ENCODE assay signal across 11 mouse cellular contexts in the genomic region with DNA sequence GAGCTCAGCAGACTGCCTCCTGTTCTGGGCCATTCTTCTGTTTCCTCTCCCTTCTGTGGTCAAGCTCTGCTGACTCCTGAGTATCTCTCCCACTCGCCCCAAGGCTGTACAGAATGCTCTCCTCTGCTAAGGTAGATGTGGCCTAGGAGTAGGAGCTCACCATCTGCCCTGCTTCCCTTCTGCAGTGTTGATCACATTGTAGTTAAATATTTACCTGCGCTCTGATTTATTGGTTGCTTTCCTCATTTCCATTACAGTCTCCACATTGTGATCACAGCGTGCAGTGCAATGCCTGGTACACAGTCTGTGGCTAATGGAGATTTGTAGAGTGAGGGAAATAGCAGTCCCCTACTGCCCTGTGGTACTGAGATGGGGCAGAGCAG.
DNase-seq lines count a peak whose midpoint lies in the region; ATAC-seq and TF ChIP-seq lines count a peak whose summit lies in the region.
"Had no signal": no experiment of that assay in that cellular context is flagged by ENCODE, and none has a peak within 500 bp of the region (broad histone marks: within the 10 kb centered on the region; RNA-seq: fewer than 3 reads in every experiment).

No protein-coding gene starts in this region.

- H3K4me1 ChIP-seq in liver, embryonic 15.5 days (replicated peaks): no peaks in the 10 kb centered on the region
- no peaks in the 10 kb centered on the region for H3K4me1 ChIP-seq in liver, embryonic 11.5 days (replicated peaks; ENCODE audit: control insufficient read depth, insufficient read depth, low read length)
- H3K4me1 ChIP-seq in hindbrain, embryonic 12.5 days: peaks cover 17% of the 10 kb centered on the region
- H3K4me1 ChIP-seq in kidney, embryonic 14.5 days (ENCODE audit: control insufficient read depth, insufficient read depth, low read length): peaks cover 14% of the 10 kb centered on the region; the same call in 1 of the 2 replicates
- peaks cover 15% of the 10 kb centered on the region for H3K4me1 ChIP-seq in neural tube, embryonic 12.5 days

- no peaks in the 10 kb centered on the region for H3K36me3 ChIP-seq in liver, embryonic 15.5 days (replicated peaks)
- H3K36me3 ChIP-seq in liver, embryonic 11.5 days (ENCODE audit: control insufficient read depth, insufficient read depth, low read length): no peaks in the 10 kb centered on the region
- H3K36me3 ChIP-seq in hindbrain, embryonic 12.5 days: no peaks in the 10 kb centered on the region
- no peaks in the 10 kb centered on the region for H3K36me3 ChIP-seq in kidney, embryonic 14.5 days (ENCODE audit: control insufficient read depth, insufficient read depth, low read length)
- no peaks in the 10 kb centered on the region for H3K36me3 ChIP-seq in neural tube, embryonic 12.5 days

- no peak for ATAC-seq in liver, embryonic 15.5 days (ENCODE audit: insufficient read depth)
- no peak for ATAC-seq in liver, embryonic 11.5 days (replicated peaks; ENCODE audit: low FRiP score)
- peak; percentile 35; the same call in 1 of the 2 replicates for ATAC-seq in hindbrain, embryonic 12.5 days (ENCODE audit: low FRiP score)
- peak; percentile 89 for ATAC-seq in kidney, embryonic 14.5 days (ENCODE audit: low FRiP score, low TSS enrichment)
- ATAC-seq in neural tube, embryonic 12.5 days (ENCODE audit: low FRiP score, low read depth): peak; percentile 17

- H3K4me2 ChIP-seq in liver, embryonic 15.5 days: 0 out of 2 replicates have a peak overlapping the region, but pooled peaks have one; percentile 23
- no peak overlapping the region for H3K4me2 ChIP-seq in liver, embryonic 11.5 days
- H3K4me2 ChIP-seq in hindbrain, embryonic 12.5 days (replicated peaks): no peak overlapping the region
- peak overlapping the region; percentile 11; the same call in 1 of the 2 replicates for H3K4me2 ChIP-seq in kidney, embryonic 14.5 days (replicated peaks; ENCODE audit: low read depth, low read length)
- no peak overlapping the region for H3K4me2 ChIP-seq in neural tube, embryonic 12.5 days (replicated peaks)

- no peaks in the 10 kb centered on the region for H3K27me3 ChIP-seq in liver, embryonic 15.5 days
- H3K27me3 ChIP-seq in liver, embryonic 11.5 days (replicated peaks; ENCODE audit: control insufficient read depth, insufficient read depth, low read length): no peaks in the 10 kb centered on the region
- no peaks in the 10 kb centered on the region for H3K27me3 ChIP-seq in hindbrain, embryonic 12.5 days
- H3K27me3 ChIP-seq in kidney, embryonic 14.5 days (ENCODE audit: control insufficient read depth, insufficient read depth, low read length): no peaks in the 10 kb centered on the region
- H3K27me3 ChIP-seq in neural tube, embryonic 12.5 days (replicated peaks): no peaks in the 10 kb centered on the region

- no peaks in the 10 kb centered on the region for H3K9me3 ChIP-seq in liver, embryonic 15.5 days (replicated peaks)
- no peaks in the 10 kb centered on the region for H3K9me3 ChIP-seq in liver, embryonic 11.5 days (ENCODE audit: control insufficient read depth, low read length)
- H3K9me3 ChIP-seq in hindbrain, embryonic 12.5 days (replicated peaks): no peaks in the 10 kb centered on the region
- H3K9me3 ChIP-seq in kidney, embryonic 14.5 days (ENCODE audit: control insufficient read depth, low read length): no peaks in the 10 kb centered on the region
- H3K9me3 ChIP-seq in neural tube, embryonic 12.5 days: no peaks in the 10 kb centered on the region

- intact Hi-C loops in left cerebral cortex, postnatal 14 days (cut with DNase I): no loop called here
- intact Hi-C loops in left cerebral cortex, adult 2 months (cut with DNase I): no loop called here

- H3K4me3 ChIP-seq in liver, embryonic 15.5 days (replicated peaks): no peak overlapping the region
- H3K4me3 ChIP-seq in liver, embryonic 11.5 days (ENCODE audit: low read depth, low read length): no peak overlapping the region
- H3K4me3 ChIP-seq in hindbrain, embryonic 12.5 days: no peak overlapping the region
- H3K4me3 ChIP-seq in kidney, embryonic 14.5 days (ENCODE audit: low read length): no peak overlapping the region
- no peak overlapping the region for H3K4me3 ChIP-seq in neural tube, embryonic 12.5 days
- no peak overlapping the region for H3K4me3 ChIP-seq in left cerebral cortex, adult 2 months
- H3K4me3 ChIP-seq: layer of hippocampus, adult 2 months had no signal

- 48% methylated on average over 3 of the region's 3 CpGs for WGBS in liver, embryonic 15.5 days (ENCODE audit: insufficient replicate concordance)
- WGBS in liver, embryonic 11.5 days: 71% methylated on average over 3 of the region's 3 CpGs
- 64% methylated on average over 3 of the region's 3 CpGs for WGBS in hindbrain, embryonic 12.5 days
- WGBS in kidney, embryonic 14.5 days: 50% methylated on average over 3 of the region's 3 CpGs
- 51% methylated on average over 3 of the region's 3 CpGs for WGBS in neural tube, embryonic 12.5 days

- no peak for TF ChIP-seq CTCF in left cerebral cortex, adult 2 months (IDR thresholded peaks at IDR 0.05)

- no peak for DNase-seq in liver, embryonic 11.5 days (ENCODE audit: low spot score)
- no peak for DNase-seq in thymus, postnatal 10 days (ENCODE audit: low spot score in 2 of 2)
- no peak for DNase-seq in left cerebral cortex, postnatal 14 days (ENCODE audit: low spot score in 2 of 2)
- DNase-seq in left cerebral cortex, adult 2 months (ENCODE audit: extremely low spot score in 1 of 2, low spot score in 2 of 2): no peak
- DNase-seq: lung, adult 2 months; right cerebral cortex, postnatal 25 days had no signal

- no peak overlapping the region for H3K9ac ChIP-seq in liver, embryonic 15.5 days
- H3K9ac ChIP-seq in liver, embryonic 11.5 days (ENCODE audit: low read depth, low read length): no peak overlapping the region
- H3K9ac ChIP-seq in hindbrain, embryonic 12.5 days: 0 out of 2 replicates have a peak overlapping the region, but pooled peaks have one; percentile 32
- no peak overlapping the region for H3K9ac ChIP-seq in kidney, embryonic 14.5 days (ENCODE audit: low read depth, low read length)
- H3K9ac ChIP-seq in neural tube, embryonic 12.5 days: no peak overlapping the region

- H3K27ac ChIP-seq in liver, embryonic 15.5 days (replicated peaks): no peak overlapping the region
- no peak overlapping the region for H3K27ac ChIP-seq in liver, embryonic 11.5 days (ENCODE audit: low read depth, low read length)
- peak overlapping the region; percentile 67 for H3K27ac ChIP-seq in hindbrain, embryonic 12.5 days
- peak overlapping the region; percentile 90 for H3K27ac ChIP-seq in kidney, embryonic 14.5 days (ENCODE audit: low read depth, low read length)
- H3K27ac ChIP-seq in neural tube, embryonic 12.5 days: 0 out of 2 replicates have a peak overlapping the region, but pooled peaks have one; percentile 38
- no peak overlapping the region for H3K27ac ChIP-seq in left cerebral cortex, adult 2 months
- H3K27ac ChIP-seq: layer of hippocampus, adult 2 months had no signal

Comparison
In these comparisons a context has a peak if more than half of its experiments do, and no peak if none do; other contexts are left out.
1. H3K4me2 ChIP-seq: peak in liver, embryonic 15.5 days (single experiment) and kidney, embryonic 14.5 days (single experiment); none in liver, embryonic 11.5 days (single experiment), hindbrain, embryonic 12.5 days (single experiment) and neural tube, embryonic 12.5 days (single experiment).
2. ATAC-seq: peak in hindbrain, embryonic 12.5 days (single experiment), kidney, embryonic 14.5 days (single experiment) and neural tube, embryonic 12.5 days (single experiment); none in liver, embryonic 15.5 days (single experiment) and liver, embryonic 11.5 days (single experiment).
3. H3K27ac ChIP-seq: peak in hindbrain, embryonic 12.5 days (single experiment), kidney, embryonic 14.5 days (single experiment) and neural tube, embryonic 12.5 days (single experiment); none in liver, embryonic 15.5 days (single experiment), liver, embryonic 11.5 days (single experiment) and left cerebral cortex, adult 2 months (single experiment).